Mouse (Mus musculus) mouse embryonic stem cell (cell line): ENCODE measurements around the gene Thoc3.

ENCODE experiments used
- in situ Hi-C, 2 experiments: fragments of 300-500 bp; cut with MboI; formaldehyde crosslinking; loops; 1 replicate in 1 of 2; 3 replicates in 1 of 2; pipeline ENCODE4 v1.14.3; 2019 to 2020; ENCODE audit warnings: low sequenced_read_pairs in 2 of 2, low pct_unique_long_range_greater_than_20kb in 1 of 2, mixed read lengths in 1 of 2; ENCODE audit not compliant: unreplicated experiment in 1 of 2

Gene Thoc3

GRCm38 (mm10) chr13:54447496-54448224 lies 21.0 kb downstream of the Thoc3 start:
- in situ Hi-C loops, result loop anchor here (10.0 kb wide), 2 partner anchors 193 to 333 kb away; no protein-coding TSS in a partner anchor

GRCm38 (mm10) chr13:54446686-54447495 lies 21.8 kb downstream of the Thoc3 start:
- in situ Hi-C loops, result loop anchor here (10.0 kb wide), 2 partner anchors 192 to 332 kb away; no protein-coding TSS in a partner anchor

GRCm38 (mm10) chr13:54443693-54444092 lies 25.0 kb downstream of the Thoc3 start:
- in situ Hi-C loops, result loop anchor here (10.0 kb wide), 2 partner anchors 189 to 329 kb away; no protein-coding TSS in a partner anchor

DNA sequence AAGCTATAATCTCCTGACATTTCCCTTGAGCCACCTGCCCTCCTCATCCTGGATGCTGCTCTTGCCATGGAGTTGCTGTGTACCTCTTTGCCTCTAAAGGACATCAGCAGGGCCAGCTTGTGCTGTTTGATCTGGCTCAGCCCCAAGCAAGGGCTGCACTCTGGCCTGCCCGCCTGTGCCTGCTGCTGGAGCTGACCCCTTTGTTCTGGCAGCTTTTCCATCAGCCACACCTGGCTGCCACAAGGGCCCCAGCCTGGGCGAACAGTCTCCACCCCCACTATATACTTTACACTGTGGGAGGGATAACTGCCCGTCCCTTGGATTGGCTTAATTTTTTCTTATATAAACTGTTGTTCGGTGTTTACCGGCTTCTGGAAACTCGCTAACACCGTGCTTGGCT lies 28.7 kb downstream of the Thoc3 start:
- in situ Hi-C loops, result loop anchor here (10.0 kb wide), 2 partner anchors 185 to 325 kb away; no protein-coding TSS in a partner anchor

DNA sequence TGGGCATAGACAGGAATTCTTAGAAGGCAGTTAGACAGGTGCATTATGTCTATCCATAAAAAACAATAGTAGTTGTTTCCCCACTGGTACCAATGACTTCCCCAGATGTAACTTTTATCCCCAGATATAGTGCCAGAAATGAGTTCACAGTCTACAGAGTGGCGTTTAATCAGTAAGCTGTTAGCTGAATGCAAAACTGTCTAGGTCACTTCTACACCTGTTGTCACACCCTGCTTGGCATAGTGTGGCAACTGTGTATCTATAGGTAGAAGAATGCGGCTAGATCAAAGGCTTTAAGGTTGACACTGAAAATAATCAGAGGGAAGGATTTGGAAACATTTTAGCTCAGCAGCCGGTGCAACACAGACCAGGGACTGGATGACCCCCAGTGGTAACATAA lies 29.8 kb downstream of the Thoc3 start:
- in situ Hi-C loops, result no loop called here

- in situ Hi-C loops, result no loop called here
Observed at GRCm38 (mm10) chr13:54437083-54437482, 31.6 kb downstream of the Thoc3 start.

GRCm38 (mm10) chr13:54436666-54437065 lies 32.0 kb downstream of the Thoc3 start:
- in situ Hi-C loops, result no loop called here

DNA sequence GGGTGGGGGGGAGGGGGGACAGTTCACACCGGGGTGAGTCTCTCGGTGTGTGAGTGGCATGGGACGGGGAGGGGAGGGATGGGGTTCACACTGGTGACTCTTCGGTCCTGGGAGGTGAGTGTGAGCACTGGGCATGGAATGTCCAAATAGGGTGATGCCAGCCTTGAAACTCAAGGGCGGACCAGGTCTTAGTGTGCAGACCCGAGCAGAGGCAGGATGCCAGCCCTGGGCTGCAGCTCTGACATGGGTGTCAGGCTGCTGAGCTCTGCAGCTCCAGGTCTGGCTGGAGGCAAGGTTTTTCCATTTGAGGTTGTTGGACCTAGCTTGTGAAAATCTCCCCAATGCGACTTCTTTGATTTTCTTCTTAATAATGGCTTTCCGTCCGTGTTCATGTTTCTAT lies 37.5 kb downstream of the Thoc3 start:
- in situ Hi-C loops, result no loop called here

DNA sequence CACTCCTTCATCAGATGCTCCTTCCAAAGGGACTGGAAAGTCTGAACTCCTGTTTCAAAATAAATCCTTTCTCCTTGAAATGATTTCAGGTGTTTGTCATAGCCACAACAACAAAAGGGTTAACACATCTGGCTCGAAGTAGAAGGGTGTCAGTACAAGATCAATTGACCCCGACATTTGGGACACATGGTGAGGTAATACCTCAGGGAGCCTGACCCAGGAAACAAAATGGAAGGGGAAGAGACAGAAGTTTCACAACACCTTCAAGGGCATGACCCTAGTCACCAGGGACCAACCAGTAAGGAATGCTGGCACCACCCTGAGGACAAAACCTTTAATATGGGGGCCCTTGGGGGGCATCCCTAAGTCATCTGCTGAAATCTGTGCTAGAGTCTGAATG lies 38.6 kb downstream of the Thoc3 start:
- in situ Hi-C loops, result no loop called here

GRCm38 (mm10) chr13:54428771-54429170 lies 39.9 kb downstream of the Thoc3 start:
- in situ Hi-C loops, result no loop called here

GRCm38 (mm10) chr13:54426781-54427655 lies 41.6 kb downstream of the Thoc3 start:
- in situ Hi-C loops, result no loop called here

GRCm38 (mm10) chr13:54425269-54425668 lies 43.4 kb downstream of the Thoc3 start:
- in situ Hi-C loops, result no loop called here

- in situ Hi-C loops, result no loop called here
Observed at GRCm38 (mm10) chr13:54420226-54420625, 48.4 kb downstream of the Thoc3 start.

GRCm38 (mm10) chr13:54418781-54419327 lies 49.8 kb downstream of the Thoc3 start:
- in situ Hi-C loops, result no loop called here

DNA sequence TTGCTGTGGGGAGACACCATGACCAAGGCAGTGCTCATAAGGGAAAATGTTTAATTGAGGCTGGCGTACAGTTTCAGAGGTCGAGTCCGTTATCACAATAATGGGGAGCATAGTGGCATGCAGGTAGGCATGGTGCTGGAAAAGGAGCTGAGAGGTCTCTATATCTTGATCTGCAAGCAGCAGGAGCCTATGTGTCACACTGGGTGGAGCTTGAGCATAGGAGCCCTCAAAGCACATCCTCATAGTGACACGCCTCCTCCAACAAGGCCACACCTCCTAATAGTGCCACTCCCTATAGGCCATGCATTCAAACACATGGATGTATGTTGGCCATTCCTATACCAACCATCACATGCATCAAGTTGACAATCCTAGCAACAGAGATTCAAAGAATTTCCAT lies 53.6 kb downstream of the Thoc3 start:
- in situ Hi-C loops, result no loop called here

- in situ Hi-C loops, result no loop called here
Observed at GRCm38 (mm10) chr13:54412721-54413120, 55.9 kb downstream of the Thoc3 start.

GRCm38 (mm10) chr13:54412236-54412635 lies 56.4 kb downstream of the Thoc3 start:
- in situ Hi-C loops, result no loop called here

GRCm38 (mm10) chr13:54411656-54412055 lies 57.0 kb downstream of the Thoc3 start:
- in situ Hi-C loops, result no loop called here
